ENCODE assay signal across 13 mouse cellular contexts in genomic region chr2:53460265-53460664, GRCm38 (mm10).
"Had no signal": no experiment of that assay in that cellular context is flagged by ENCODE, and none has a peak within 500 bp of the region (broad histone marks: within the 10 kb centered on the region; RNA-seq: fewer than 3 reads in every experiment).

No protein-coding gene starts in this region.

- H3K27ac ChIP-seq: limb, embryonic 10.5 days; limb, embryonic 13.5 days; liver, embryonic 13.5 days; macrophage; midbrain, embryonic 13.5 days had no signal

- H3K9ac ChIP-seq: limb, embryonic 13.5 days; liver, embryonic 13.5 days; midbrain, embryonic 13.5 days had no signal

- H3K27me3 ChIP-seq: limb, embryonic 13.5 days; liver, embryonic 13.5 days; midbrain, embryonic 13.5 days had no signal

- DNase-seq: kidney, adult 9 months; kidney, postnatal 14 days; kidney, postnatal 4 days; liver; liver, embryonic 13.5 days; lung, adult 2 months; thymus, adult 18-20 months; thymus, postnatal 36 days had no signal

- H3K4me3 ChIP-seq: limb, embryonic 10.5 days; limb, embryonic 13.5 days; liver, embryonic 13.5 days; midbrain, embryonic 13.5 days had no signal

- H3K4me2 ChIP-seq: limb, embryonic 13.5 days; liver, embryonic 13.5 days; midbrain, embryonic 13.5 days had no signal

- H3K36me3 ChIP-seq: limb, embryonic 10.5 days; limb, embryonic 13.5 days; liver, embryonic 13.5 days; midbrain, embryonic 13.5 days had no signal

- H3K4me1 ChIP-seq: limb, embryonic 10.5 days; limb, embryonic 13.5 days; liver, embryonic 13.5 days; midbrain, embryonic 13.5 days had no signal

- ATAC-seq: midbrain, embryonic 13.5 days; midbrain, embryonic 16.5 days had no signal

- H3K9me3 ChIP-seq: limb, embryonic 10.5 days; limb, embryonic 13.5 days; liver, embryonic 13.5 days; midbrain, embryonic 13.5 days had no signal
